Mouse (Mus musculus) cerebellum, adult 18-20 months (tissue): ENCODE results near the gene Crocc2.
"Not testable (repeated sequence)": the region's sequence is repeated elsewhere in the genome, so short reads cannot be mapped to it uniquely, and the experiment has no call there.

Experiments
- DNase-seq, 2 experiments: peaks; one replicate each; pipeline ENCODE4 v3.0.0; 2021

Crocc2 gene

GRCm38 (mm10) chr1:93162588-93162987 lies 5.9 kb upstream of the Crocc2 start:
- no peak for DNase-seq

GRCm38 (mm10) chr1:93165447-93165846 lies 3.1 kb upstream of the Crocc2 start:
- no peak for DNase-seq

GRCm38 (mm10) chr1:93166346-93167079 lies 2.0 kb upstream of the Crocc2 start:
- DNase-seq: no peak

GRCm38 (mm10) chr1:93173665-93174064 lies 5.1 kb downstream of the Crocc2 start:
- DNase-seq: no peak

- peak; percentile 73 to 84 for DNase-seq
Observed at GRCm38 (mm10) chr1:93174399-93174798, 5.9 kb downstream of the Crocc2 start.

- no peak for DNase-seq
Observed at GRCm38 (mm10) chr1:93175849-93176248, 7.3 kb downstream of the Crocc2 start.

GRCm38 (mm10) chr1:93176525-93177332 lies 8.2 kb downstream of the Crocc2 start:
- peak in 1 of 2 experiments; percentile 20 for DNase-seq

GRCm38 (mm10) chr1:93182281-93182680 lies 13.8 kb downstream of the Crocc2 start:
- DNase-seq: no peak

- DNase-seq: peak; percentile 23
Observed at GRCm38 (mm10) chr1:93184071-93184828, 15.7 kb downstream of the Crocc2 start.

- no peak for DNase-seq
Observed at GRCm38 (mm10) chr1:93190726-93191305, 22.3 kb downstream of the Crocc2 start.

GRCm38 (mm10) chr1:93194961-93195360 lies 26.4 kb downstream of the Crocc2 start:
- no peak for DNase-seq

- DNase-seq: not testable (repeated sequence)
Observed at GRCm38 (mm10) chr1:93197454-93197853, 28.9 kb downstream of the Crocc2 start.

GRCm38 (mm10) chr1:93197916-93198315 lies 29.4 kb downstream of the Crocc2 start:
- no peak for DNase-seq

- no peak for DNase-seq
Observed at GRCm38 (mm10) chr1:93206277-93206970, 37.9 kb downstream of the Crocc2 start.

GRCm38 (mm10) chr1:93207536-93208064 lies 39.1 kb downstream of the Crocc2 start:
- no peak for DNase-seq

GRCm38 (mm10) chr1:93210213-93210641 lies 41.7 kb downstream of the Crocc2 start:
- peak; percentile 21 to 29 for DNase-seq

GRCm38 (mm10) chr1:93211019-93211418 lies 42.5 kb downstream of the Crocc2 start:
- no peak for DNase-seq

GRCm38 (mm10) chr1:93211549-93212220 lies 43.2 kb downstream of the Crocc2 start:
- no peak for DNase-seq

- no peak for DNase-seq
Observed at GRCm38 (mm10) chr1:93212441-93212840, 43.9 kb downstream of the Crocc2 start.

- DNase-seq: no peak
Observed at GRCm38 (mm10) chr1:93214612-93215011, 46.1 kb downstream of the Crocc2 start.

- DNase-seq: no peak
Observed at GRCm38 (mm10) chr1:93216839-93217497, 48.4 kb downstream of the Crocc2 start.
